Comparison of ENCODE assay signal across 20 mouse cellular contexts in the genomic region with DNA sequence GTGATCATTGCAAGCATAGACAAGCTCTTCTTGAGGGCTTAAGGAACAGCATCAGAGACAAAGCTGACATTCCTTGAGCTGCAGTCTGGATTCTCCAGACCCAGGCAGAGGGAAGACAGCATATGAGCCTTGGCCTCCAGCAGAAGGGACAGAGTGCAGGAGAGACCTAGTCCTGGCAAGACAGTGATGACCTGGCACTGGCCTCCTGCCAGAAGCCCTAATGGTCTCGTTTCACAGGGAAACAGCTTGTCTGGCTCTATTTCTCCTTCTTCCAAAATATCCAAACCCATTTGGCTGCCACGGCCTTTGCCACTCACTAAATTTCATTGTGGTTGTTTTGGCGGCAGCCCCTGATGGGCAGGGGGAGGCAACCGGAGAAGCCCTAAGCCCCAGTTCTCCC. TPM values are rescaled to one million over a fixed set of nuclear protein-coding genes. Genes with fewer than 3 reads are reported as not detected.
DNase-seq lines count a peak whose midpoint lies in the region; ATAC-seq and TF ChIP-seq lines count a peak whose summit lies in the region.
"Had no signal": no experiment of that assay in that cellular context is flagged by ENCODE, and none has a peak within 500 bp of the region (broad histone marks: within the 10 kb centered on the region; RNA-seq: fewer than 3 reads in every experiment).

No protein-coding gene starts in this region.

- no peak overlapping the region for H3K4me3 ChIP-seq in cerebellum, adult 2 months (replicated peaks; ENCODE audit: insufficient read depth, low read depth, low read length)
- no peak overlapping the region for H3K4me3 ChIP-seq in midbrain, embryonic 10.5 days
- no peak overlapping the region for H3K4me3 ChIP-seq in midbrain, embryonic 13.5 days (replicated peaks)
- H3K4me3 ChIP-seq: embryonic facial prominence, embryonic 13.5 days; heart, embryonic 13.5 days; midbrain, embryonic 15.5 days; neural tube, embryonic 12.5 days; stomach, embryonic 15.5 days had no signal

- WGBS in cerebellum, adult 2 months: 13% methylated on average over 4 of the region's 4 CpGs
- WGBS in midbrain, embryonic 10.5 days: 84% methylated on average over 4 of the region's 4 CpGs
- WGBS in midbrain, embryonic 13.5 days: 85% methylated on average over 4 of the region's 4 CpGs

- H3K9me3 ChIP-seq in midbrain, embryonic 10.5 days (replicated peaks): no peaks in the 10 kb centered on the region
- H3K9me3 ChIP-seq in midbrain, embryonic 13.5 days: no peaks in the 10 kb centered on the region
- H3K9me3 ChIP-seq: embryonic facial prominence, embryonic 13.5 days; heart, embryonic 13.5 days; midbrain, embryonic 15.5 days; neural tube, embryonic 12.5 days; stomach, embryonic 15.5 days had no signal

- no peak overlapping the region for H3K9ac ChIP-seq in midbrain, embryonic 13.5 days (replicated peaks)
- H3K9ac ChIP-seq: embryonic facial prominence, embryonic 13.5 days; heart, embryonic 13.5 days; midbrain, embryonic 15.5 days; neural tube, embryonic 12.5 days; stomach, embryonic 15.5 days had no signal

- TF ChIP-seq POLR2A in cerebellum, adult 2 months (IDR thresholded peaks at IDR 0.05; ENCODE audit: borderline replicate concordance, insufficient read depth, low read length): no peak

- no peak overlapping the region for H3K4me2 ChIP-seq in midbrain, embryonic 13.5 days (replicated peaks)
- H3K4me2 ChIP-seq: embryonic facial prominence, embryonic 13.5 days; heart, embryonic 13.5 days; midbrain, embryonic 15.5 days; neural tube, embryonic 12.5 days; stomach, embryonic 15.5 days had no signal

- DNase-seq in cerebellum, adult 2 months: peak; percentile 14 to 45
- DNase-seq in cerebellum, adult 11 months: no peak
- no peak for DNase-seq in midbrain, embryonic 10.5 days (ENCODE audit: low spot score)
- peak; percentile 15 to 26 for DNase-seq in cerebellum, postnatal 36 days
- DNase-seq in kidney, postnatal 4 days: peak; percentile 51 to 67
- no peak for DNase-seq in thymus, postnatal 0 days (ENCODE audit: low spot score)
- DNase-seq in B cell, adult 2 months: no peak
- DNase-seq: heart, postnatal 4 days; layer of hippocampus, adult 9-11 months; liver; lung, adult 2 months; lung, postnatal 4 days; thymus, postnatal 14 days had no signal

- H3K36me3 ChIP-seq in midbrain, embryonic 10.5 days: no peaks in the 10 kb centered on the region
- H3K36me3 ChIP-seq in midbrain, embryonic 13.5 days: no peaks in the 10 kb centered on the region
- H3K36me3 ChIP-seq: embryonic facial prominence, embryonic 13.5 days; heart, embryonic 13.5 days; midbrain, embryonic 15.5 days; stomach, embryonic 15.5 days had no signal

- ATAC-seq in midbrain, embryonic 13.5 days: no peak
- ATAC-seq: midbrain, embryonic 15.5 days had no signal

- H3K27me3 ChIP-seq in cerebellum, adult 2 months (ENCODE audit: control insufficient read depth, insufficient read depth, low read length): no peaks in the 10 kb centered on the region; the same call in 1 of the 2 replicates
- peaks cover 12% of the 10 kb centered on the region for H3K27me3 ChIP-seq in midbrain, embryonic 10.5 days (ENCODE audit: low read depth, poor library complexity, severe bottlenecking)
- peaks cover 6% of the 10 kb centered on the region for H3K27me3 ChIP-seq in midbrain, embryonic 13.5 days
- H3K27me3 ChIP-seq: midbrain, embryonic 15.5 days; stomach, embryonic 15.5 days had no signal

- no peaks in the 10 kb centered on the region for H3K4me1 ChIP-seq in cerebellum, adult 2 months (ENCODE audit: control insufficient read depth, insufficient read depth, low read length)
- peaks cover 8% of the 10 kb centered on the region for H3K4me1 ChIP-seq in midbrain, embryonic 10.5 days
- H3K4me1 ChIP-seq in midbrain, embryonic 13.5 days (replicated peaks): peaks cover 5% of the 10 kb centered on the region
- H3K4me1 ChIP-seq: heart, embryonic 13.5 days; stomach, embryonic 15.5 days had no signal

- no peak overlapping the region for H3K27ac ChIP-seq in cerebellum, adult 2 months (ENCODE audit: insufficient read depth, low read length)
- H3K27ac ChIP-seq in midbrain, embryonic 10.5 days (replicated peaks): 0 out of 2 replicates have a peak overlapping the region, but pooled peaks have one; percentile 13
- no peak overlapping the region for H3K27ac ChIP-seq in midbrain, embryonic 13.5 days
- H3K27ac ChIP-seq: embryonic facial prominence, embryonic 13.5 days; heart, embryonic 13.5 days; midbrain, embryonic 15.5 days; neural tube, embryonic 12.5 days; stomach, embryonic 15.5 days had no signal

- no peak for TF ChIP-seq CTCF in cerebellum, adult 2 months (IDR thresholded peaks at IDR 0.05; ENCODE audit: borderline replicate concordance, insufficient read depth, low read depth, low read length)

RNA-seq across cellular contexts. Expression of gene Pax2, which starts 36.1 kb away (rescaled TPM):
- 8.4 and 9.0 TPM in 2 replicates for polyA plus RNA-seq in cerebellum, adult 2 months (2012; rRNA removed)
- polyA plus RNA-seq in midbrain, embryonic 10.5 days (2016; fragmentation: Nextera tagmentation; extraction: Ambion mirVana): 0.60 and 1.1 TPM in 2 replicates
- 0.63 and 1.0 TPM in 2 replicates for polyA plus RNA-seq in midbrain, embryonic 13.5 days (2015; fragmentation: Nextera tagmentation; extraction: Ambion mirVana)
- 0.04 TPM in 1 of 2 replicates, not detected in the other for polyA plus RNA-seq in thymus, postnatal 0 days (2015; fragmentation: Nextera tagmentation; extraction: Ambion mirVana)
- polyA plus RNA-seq: heart, embryonic 13.5 days; intestine, embryonic 14.5 days; lung, adult 2 months; stomach, embryonic 15.5 days had no signal

Comparison
In these comparisons a context has a peak if more than half of its experiments do, and no peak if none do; other contexts are left out.
1. DNase-seq: peak in cerebellum, adult 2 months (2 of 2), cerebellum, postnatal 36 days (2 of 2) and kidney, postnatal 4 days (2 of 2); none in cerebellum, adult 11 months (single experiment), midbrain, embryonic 10.5 days (single experiment), thymus, postnatal 0 days (single experiment) and B cell, adult 2 months (0 of 2).